Mouse (Mus musculus): Measurements from ENCODE around the gene 2300002M23Rik. TPM values are rescaled to one million over a fixed set of nuclear protein-coding genes. Genes with fewer than 3 reads are reported as not detected.

The 2300002M23Rik gene
- polyA plus RNA-seq, 1 experiment from 2014 or later, result not detected

DNA sequence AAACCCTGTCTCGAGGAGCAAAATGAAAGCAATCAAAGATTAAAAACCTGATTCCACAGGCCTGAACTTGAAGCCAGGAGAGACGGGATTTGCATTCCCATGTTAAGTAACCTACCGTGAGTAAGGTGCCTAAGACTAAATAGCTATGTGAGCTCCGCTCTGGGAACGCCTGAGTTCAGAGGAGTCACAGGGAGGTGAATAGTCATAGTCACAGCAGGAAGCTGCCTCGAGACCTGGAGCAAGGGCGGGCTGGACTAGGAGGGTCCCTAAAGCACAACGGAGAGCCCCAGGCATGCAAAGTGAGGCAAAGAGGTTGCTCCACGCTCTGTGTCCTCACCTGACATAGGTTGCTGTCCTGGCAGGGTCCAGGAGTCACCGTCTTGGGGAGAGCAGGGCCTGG lies 27.7 kb upstream of the 2300002M23Rik start:
- DNase-seq (ENCODE audit: low spot score) (no peak), ATAC-seq (replicated peaks; ENCODE audit: low FRiP score, low TSS enrichment, low read depth) (no peak)
- Histone ChIP-seq H3K4me1 (replicated peaks; ENCODE audit: control insufficient read depth, insufficient read depth, low read length) (no peaks in the 10 kb centered on the region), H3K36me3 (ENCODE audit: control insufficient read depth, insufficient read depth, low read length) (no peaks in the 10 kb centered on the region), H3K9ac (ENCODE audit: low read length) (no peak overlapping the region), H3K4me3 (ENCODE audit: low read depth, low read length) (no peak overlapping the region), H3K27me3 (replicated peaks; ENCODE audit: control insufficient read depth, insufficient read depth, low read length) (no peaks in the 10 kb centered on the region), H3K27ac (ENCODE audit: low read depth) (no peak overlapping the region), H3K9me3 (ENCODE audit: control insufficient read depth, low read length) (no peaks in the 10 kb centered on the region), H3K4me2 (ENCODE audit: low read length) (no peak overlapping the region)
- WGBS, result 60% methylated on average over 10 of the region's 10 CpGs

DNA sequence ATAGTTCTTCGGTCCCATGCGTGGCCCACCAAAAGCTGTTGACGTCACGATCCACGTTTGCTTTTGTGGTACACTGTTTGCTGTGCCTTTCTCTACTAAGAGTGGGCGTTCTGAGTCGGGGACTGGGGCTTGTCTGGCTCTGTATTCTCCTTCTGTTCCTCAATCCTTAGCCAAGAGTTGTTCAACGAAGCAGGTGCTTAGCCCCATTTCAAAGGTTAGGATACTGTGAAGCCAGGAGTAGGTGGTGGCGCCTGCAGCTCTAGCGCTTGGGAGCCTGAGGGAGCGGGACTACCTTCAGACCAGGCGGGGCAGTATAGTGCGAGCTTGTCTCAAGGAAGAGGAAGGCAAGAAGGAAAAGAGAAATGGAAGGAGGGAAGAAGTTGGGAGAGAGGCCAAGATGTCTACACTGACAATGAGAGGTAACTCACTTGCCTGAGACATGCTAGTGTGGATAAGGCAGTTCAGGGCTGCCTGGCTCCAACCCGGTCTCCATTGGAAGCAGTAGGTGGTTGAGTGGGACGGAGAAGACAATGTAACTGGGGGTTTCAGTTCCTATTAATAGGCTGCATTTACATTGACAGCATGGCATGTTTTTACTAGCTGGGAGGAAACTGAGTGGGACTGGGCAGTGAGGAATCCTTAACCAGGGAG lies 24.4 kb upstream of the 2300002M23Rik start:
- Histone ChIP-seq H3K4me3 (ENCODE audit: low read depth, low read length) (no peak overlapping the region), H3K4me1 (replicated peaks; ENCODE audit: control insufficient read depth, insufficient read depth, low read length) (no peaks in the 10 kb centered on the region), H3K27ac (ENCODE audit: low read depth) (no peak overlapping the region), H3K9me3 (ENCODE audit: control insufficient read depth, low read length) (no peaks in the 10 kb centered on the region), H3K36me3 (ENCODE audit: control insufficient read depth, insufficient read depth, low read length) (no peaks in the 10 kb centered on the region), H3K4me2 (ENCODE audit: low read length) (no peak overlapping the region), H3K9ac (ENCODE audit: low read length) (no peak overlapping the region), H3K27me3 (replicated peaks; ENCODE audit: control insufficient read depth, insufficient read depth, low read length) (no peaks in the 10 kb centered on the region)
- ATAC-seq (replicated peaks; ENCODE audit: low FRiP score, low TSS enrichment, low read depth) (no peak), DNase-seq (ENCODE audit: low spot score) (no peak)
- 82% methylated on average over 15 of the region's 15 CpGs for WGBS

DNA sequence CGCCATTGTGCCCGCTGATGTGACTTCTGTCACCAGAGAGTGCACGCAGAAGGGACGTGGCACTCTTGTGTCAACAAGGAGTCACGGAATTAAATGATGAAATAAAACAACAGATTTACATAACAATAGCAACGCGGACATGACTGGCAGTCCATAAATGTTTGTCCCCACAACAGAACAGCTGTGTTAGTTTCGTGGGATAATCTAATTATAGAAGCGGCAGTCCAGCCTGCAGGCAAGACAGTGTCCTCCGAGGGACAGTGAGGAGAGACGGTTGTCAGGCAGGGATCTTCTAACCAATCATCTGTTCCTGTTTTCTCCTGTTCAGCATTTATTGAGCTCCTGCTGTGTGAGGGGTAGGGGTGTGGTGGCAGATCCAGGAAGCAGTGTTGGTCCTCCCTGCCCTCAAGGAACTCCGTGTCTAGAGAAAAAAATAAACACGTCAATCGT lies 23.8 kb upstream of the 2300002M23Rik start:
- 56% methylated on average over 14 of the region's 14 CpGs for WGBS
- Histone ChIP-seq H3K27me3 (replicated peaks; ENCODE audit: control insufficient read depth, insufficient read depth, low read length) (no peaks in the 10 kb centered on the region), H3K4me1 (replicated peaks; ENCODE audit: control insufficient read depth, insufficient read depth, low read length) (no peaks in the 10 kb centered on the region), H3K9me3 (ENCODE audit: control insufficient read depth, low read length) (no peaks in the 10 kb centered on the region), H3K4me3 (ENCODE audit: low read depth, low read length) (no peak overlapping the region), H3K4me2 (ENCODE audit: low read length) (no peak overlapping the region), H3K9ac (ENCODE audit: low read length) (no peak overlapping the region), H3K27ac (ENCODE audit: low read depth) (no peak overlapping the region), H3K36me3 (ENCODE audit: control insufficient read depth, insufficient read depth, low read length) (no peaks in the 10 kb centered on the region)
- no peak for DNase-seq (ENCODE audit: low spot score)
- no peak for ATAC-seq (replicated peaks; ENCODE audit: low FRiP score, low TSS enrichment, low read depth)

DNA sequence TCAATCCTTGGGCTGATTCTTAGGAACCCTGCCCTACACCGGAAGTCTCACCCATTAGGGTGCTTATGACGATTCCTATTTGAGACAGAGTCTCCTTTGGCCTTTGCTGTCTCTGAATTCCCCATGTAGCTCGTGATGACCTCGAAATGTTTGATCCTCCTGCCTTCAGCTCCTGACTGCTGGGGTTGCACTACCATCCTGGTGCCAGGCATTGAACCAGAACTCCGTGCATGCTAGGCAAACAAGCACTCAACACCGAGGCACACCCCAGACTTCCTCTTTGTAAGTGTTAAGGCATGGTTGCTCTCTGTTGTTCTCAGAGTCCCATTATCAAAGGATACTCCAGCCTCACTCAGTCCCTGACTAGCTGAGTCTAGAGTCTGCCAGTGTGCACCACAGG lies 23.2 kb upstream of the 2300002M23Rik start:
- Histone ChIP-seq H3K4me3 (ENCODE audit: low read depth, low read length) (no peak overlapping the region), H3K27ac (ENCODE audit: low read depth) (no peak overlapping the region), H3K27me3 (replicated peaks; ENCODE audit: control insufficient read depth, insufficient read depth, low read length) (no peaks in the 10 kb centered on the region), H3K36me3 (ENCODE audit: control insufficient read depth, insufficient read depth, low read length) (no peaks in the 10 kb centered on the region), H3K9me3 (ENCODE audit: control insufficient read depth, low read length) (no peaks in the 10 kb centered on the region), H3K9ac (ENCODE audit: low read length) (no peak overlapping the region), H3K4me2 (ENCODE audit: low read length) (no peak overlapping the region), H3K4me1 (replicated peaks; ENCODE audit: control insufficient read depth, insufficient read depth, low read length) (0 out of 2 replicates have a peak, but pooled peaks cover 2% of the 10 kb centered on the region)
- DNase-seq (ENCODE audit: low spot score) (no peak), ATAC-seq (replicated peaks; ENCODE audit: low FRiP score, low TSS enrichment, low read depth) (no peak)
- 87% methylated on average over 6 of the region's 6 CpGs for WGBS

DNA sequence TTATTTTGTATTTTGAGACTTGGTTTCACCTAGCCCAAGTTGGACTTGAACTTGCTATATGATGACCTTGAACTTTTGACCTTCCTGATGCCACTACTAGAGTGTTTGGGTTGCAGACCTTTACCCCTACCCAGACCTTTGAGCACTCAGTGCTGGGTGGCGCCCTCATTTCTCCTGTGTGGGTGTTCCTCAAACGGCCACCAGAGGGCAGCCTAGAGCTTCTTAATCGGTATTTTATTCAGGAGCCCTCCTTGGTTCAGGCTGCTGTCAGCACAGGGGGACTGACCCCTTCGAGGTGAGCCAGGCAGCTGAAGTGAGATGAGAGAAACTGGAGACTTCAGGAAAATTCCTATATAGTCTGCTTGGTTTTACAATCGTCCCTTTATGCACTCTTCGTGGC lies 22.6 kb upstream of the 2300002M23Rik start:
- H3K4me3 ChIP-seq (ENCODE audit: low read depth, low read length), result no peak overlapping the region
- no peaks in the 10 kb centered on the region for H3K27me3 ChIP-seq (replicated peaks; ENCODE audit: control insufficient read depth, insufficient read depth, low read length)
- 0 out of 2 replicates have a peak, but pooled peaks cover 2% of the 10 kb centered on the region for H3K4me1 ChIP-seq (replicated peaks; ENCODE audit: control insufficient read depth, insufficient read depth, low read length)
- H3K36me3 ChIP-seq (ENCODE audit: control insufficient read depth, insufficient read depth, low read length), result no peaks in the 10 kb centered on the region
- no peak overlapping the region for H3K27ac ChIP-seq (ENCODE audit: low read depth)
- ATAC-seq (replicated peaks; ENCODE audit: low FRiP score, low TSS enrichment, low read depth), result no peak; the same call in 1 of the 2 replicates
- WGBS, result 30% methylated on average over 6 of the region's 6 CpGs
- H3K9me3 ChIP-seq (ENCODE audit: control insufficient read depth, low read length), result no peaks in the 10 kb centered on the region
- peak; percentile 80 for DNase-seq (ENCODE audit: low spot score)
- H3K4me2 ChIP-seq (ENCODE audit: low read length), result no peak overlapping the region
- H3K9ac ChIP-seq (ENCODE audit: low read length), result no peak overlapping the region

DNA sequence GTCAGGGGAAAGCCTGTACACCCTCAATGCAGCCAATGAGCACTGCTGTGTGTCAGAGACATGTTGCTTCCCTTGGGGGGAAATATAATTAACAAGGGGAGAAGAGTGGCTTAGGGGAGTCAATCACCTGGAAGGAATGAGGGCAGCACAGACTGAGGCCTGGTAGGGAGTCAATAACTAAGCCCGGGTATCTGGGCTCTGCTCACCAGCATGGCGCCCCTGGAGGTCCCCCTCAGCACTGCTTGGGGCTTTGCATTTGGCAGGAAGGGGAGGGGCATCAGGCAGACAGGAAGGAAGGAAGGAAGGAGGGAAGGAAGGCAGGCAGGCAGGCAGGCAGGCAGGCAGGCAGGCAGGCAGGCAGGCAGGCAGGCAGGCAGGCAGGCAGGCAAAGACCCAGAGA lies 19.8 kb upstream of the 2300002M23Rik start:
- Histone ChIP-seq H3K4me3 (ENCODE audit: low read depth, low read length) (no peak overlapping the region), H3K4me1 (replicated peaks; ENCODE audit: control insufficient read depth, insufficient read depth, low read length) (0 out of 2 replicates have a peak, but pooled peaks cover 7% of the 10 kb centered on the region), H3K27me3 (replicated peaks; ENCODE audit: control insufficient read depth, insufficient read depth, low read length) (no peaks in the 10 kb centered on the region), H3K9me3 (ENCODE audit: control insufficient read depth, low read length) (no peaks in the 10 kb centered on the region), H3K4me2 (ENCODE audit: low read length) (no peak overlapping the region), H3K36me3 (ENCODE audit: control insufficient read depth, insufficient read depth, low read length) (no peaks in the 10 kb centered on the region), H3K9ac (ENCODE audit: low read length) (no peak overlapping the region), H3K27ac (ENCODE audit: low read depth) (no peak overlapping the region)
- ATAC-seq (replicated peaks; ENCODE audit: low FRiP score, low TSS enrichment, low read depth), result no peak
- 61% methylated on average over 2 of the region's 2 CpGs for WGBS
- DNase-seq (ENCODE audit: low spot score), result no peak

DNA sequence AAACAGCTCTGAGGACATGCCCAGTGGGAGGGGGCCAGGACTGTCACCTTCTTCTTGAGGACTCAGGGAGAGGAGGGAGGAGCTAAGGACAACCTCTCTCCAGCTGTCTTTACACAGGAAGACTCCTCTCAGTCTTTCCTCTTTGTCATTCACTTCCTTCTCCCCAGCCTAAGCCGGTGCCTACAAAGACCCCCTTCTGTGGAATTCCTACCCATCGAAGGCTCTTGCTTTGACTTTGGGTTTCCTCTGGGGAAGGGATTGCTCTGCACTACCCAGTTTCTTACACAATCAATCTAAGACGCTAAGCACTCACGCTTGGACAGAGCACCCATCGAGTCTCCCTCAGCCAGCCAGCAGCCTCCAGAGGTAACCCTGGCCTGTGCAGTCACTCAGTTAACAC lies 18.6 kb upstream of the 2300002M23Rik start:
- Histone ChIP-seq H3K9ac (ENCODE audit: low read length) (no peak overlapping the region), H3K4me2 (ENCODE audit: low read length) (no peak overlapping the region), H3K4me1 (replicated peaks; ENCODE audit: control insufficient read depth, insufficient read depth, low read length) (0 out of 2 replicates have a peak, but pooled peaks cover 7% of the 10 kb centered on the region), H3K9me3 (ENCODE audit: control insufficient read depth, low read length) (no peaks in the 10 kb centered on the region), H3K27me3 (replicated peaks; ENCODE audit: control insufficient read depth, insufficient read depth, low read length) (no peaks in the 10 kb centered on the region), H3K36me3 (ENCODE audit: control insufficient read depth, insufficient read depth, low read length) (no peaks in the 10 kb centered on the region), H3K4me3 (ENCODE audit: low read depth, low read length) (no peak overlapping the region), H3K27ac (ENCODE audit: low read depth) (0 out of 2 replicates have a peak overlapping the region, but pooled peaks have one; percentile 22)
- no peak for DNase-seq (ENCODE audit: low spot score)
- 25% methylated on average over 5 of the region's 5 CpGs for WGBS
- ATAC-seq (replicated peaks; ENCODE audit: low FRiP score, low TSS enrichment, low read depth), result no peak

DNA sequence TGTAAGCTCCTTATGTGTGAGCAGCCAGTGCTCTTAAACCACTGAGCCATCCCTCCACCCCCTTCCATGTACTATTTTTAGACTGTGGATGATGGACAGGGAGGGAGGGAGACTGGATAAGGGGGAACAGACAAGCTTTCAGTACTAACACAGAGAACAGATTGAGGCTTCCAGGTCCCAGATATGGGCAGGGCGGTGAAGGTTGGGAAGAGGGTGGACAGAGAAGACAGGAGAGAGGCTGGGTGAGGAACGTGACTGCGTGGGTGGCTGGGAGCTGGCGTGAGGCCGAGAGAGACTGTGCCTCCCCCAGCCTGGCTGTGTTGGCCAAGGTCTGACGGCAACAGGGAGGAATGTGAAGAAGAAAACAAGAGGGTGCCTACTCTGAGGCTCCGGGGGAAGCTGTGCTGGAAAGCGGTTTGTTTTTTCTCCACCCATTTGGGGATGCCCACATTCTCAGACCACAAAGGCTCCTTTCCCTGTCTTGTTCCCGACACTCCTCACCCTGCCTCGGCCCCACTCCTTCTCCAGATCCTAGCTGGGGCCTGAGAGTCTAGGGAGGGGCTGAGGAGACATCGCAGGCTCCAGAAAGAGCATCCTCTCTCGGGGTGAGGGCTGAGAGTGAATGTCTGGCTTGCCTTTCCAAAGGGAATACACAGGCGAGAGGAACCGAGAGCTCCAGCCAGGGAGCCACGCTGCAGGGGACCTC lies 17.7 kb upstream of the 2300002M23Rik start:
- no peaks in the 10 kb centered on the region for H3K36me3 ChIP-seq (ENCODE audit: control insufficient read depth, insufficient read depth, low read length)
- peak; percentile 22 for ATAC-seq (replicated peaks; ENCODE audit: low FRiP score, low TSS enrichment, low read depth)
- 0 out of 2 replicates have a peak overlapping the region, but pooled peaks have one; percentile 12 for H3K4me2 ChIP-seq (ENCODE audit: low read length)
- peak overlapping the region; percentile 84 for H3K27ac ChIP-seq (ENCODE audit: low read depth)
- H3K27me3 ChIP-seq (replicated peaks; ENCODE audit: control insufficient read depth, insufficient read depth, low read length), result no peaks in the 10 kb centered on the region
- H3K9me3 ChIP-seq (ENCODE audit: control insufficient read depth, low read length), result no peaks in the 10 kb centered on the region
- DNase-seq (ENCODE audit: low spot score), result peak; percentile 75
- WGBS, result 31% methylated on average over 15 of the region's 15 CpGs
- H3K9ac ChIP-seq (ENCODE audit: low read length), result no peak overlapping the region
- H3K4me1 ChIP-seq (replicated peaks; ENCODE audit: control insufficient read depth, insufficient read depth, low read length), result 0 out of 2 replicates have a peak, but pooled peaks cover 7% of the 10 kb centered on the region
- no peak overlapping the region for H3K4me3 ChIP-seq (ENCODE audit: low read depth, low read length)
